Mouse (Mus musculus) megakaryocyte, embryonic 14.5 days (primary cell): ENCODE data around the gene Gm6034. TPM values are rescaled to one million over a fixed set of nuclear protein-coding genes. Genes with fewer than 3 reads are reported as not detected.
A peak's percentile ranks its signal among the peaks of the same experiment; 100 is the strongest.
"Not testable (repeated sequence)": the region's sequence is repeated elsewhere in the genome, so short reads cannot be mapped to it uniquely, and the experiment has no call there.

Experiments
- H3K27me3 ChIP-seq: replicated peaks from 2 replicates; pipeline ENCODE3; 2012; ENCODE audit warnings: inconsistent platforms
- H3K36me3 ChIP-seq: replicated peaks from 2 replicates; pipeline ENCODE3; 2012; ENCODE audit warnings: low read length, inconsistent platforms, mixed read lengths
- H3K4me1 ChIP-seq: 2 replicates; pipeline ENCODE4 v1.6.1; 2012; ENCODE audit warnings: inconsistent platforms
- H3K4me3 ChIP-seq: replicated peaks from 2 replicates; pipeline ENCODE3; 2012; ENCODE audit warnings: moderate library complexity, mild to moderate bottlenecking, inconsistent platforms
- H3K9me3 ChIP-seq: 2 replicates; pipeline ENCODE4 v1.6.1; 2012; ENCODE audit warnings: inconsistent platforms
- FLI1 ChIP-seq: IDR thresholded peaks from 2 replicates; pipeline ENCODE4 v1.6.1; 2012; ENCODE audit warnings: low read length, inconsistent platforms, mixed read lengths
- GATA1 ChIP-seq: IDR thresholded peaks from 3 replicates; pipeline ENCODE4 v1.6.1; 2012; ENCODE audit warnings: mixed read lengths, low read length, inconsistent platforms, borderline replicate concordance
- polyA plus RNA-seq: library from polyadenylated mRNA; stranded (reverse); fragments of >175 nt; gene quantifications from 2 replicates; pipeline ENCODE4 v1.2.3, GENCODE M21; 2012; ENCODE audit warnings: low replicate concordance; ENCODE audit not compliant: insufficient read depth

Gene Gm6034
- polyA plus RNA-seq, 1 experiment, result 0.25 TPM

- H3K4me3 ChIP-seq, H3K27me3 ChIP-seq, H3K9me3 ChIP-seq, H3K36me3 ChIP-seq: not testable (repeated sequence)
- peaks cover 16% of the 10 kb centered on the region for H3K4me1 ChIP-seq
Measured at GRCm38 (mm10) chr17:36034524-36034923, 8.2 kb upstream of the Gm6034 start.

- peaks cover 14% of the 10 kb centered on the region for H3K4me1 ChIP-seq
- H3K4me3 ChIP-seq, result peak overlapping the region; percentile 65
- H3K9me3 ChIP-seq, H3K36me3 ChIP-seq, H3K27me3 ChIP-seq: not testable (repeated sequence)
Measured at GRCm38 (mm10) chr17:36035010-36035638, 7.6 kb upstream of the Gm6034 start.

- not testable (repeated sequence) for H3K27me3 ChIP-seq, H3K36me3 ChIP-seq, H3K9me3 ChIP-seq, H3K4me1 ChIP-seq, H3K4me3 ChIP-seq
Measured at GRCm38 (mm10) chr17:36036126-36036525, 6.6 kb upstream of the Gm6034 start.

GRCm38 (mm10) chr17:36040604-36041003 is 2.2 kb upstream of the Gm6034 start:
- H3K4me3 ChIP-seq, H3K4me1 ChIP-seq, H3K27me3 ChIP-seq, H3K9me3 ChIP-seq, H3K36me3 ChIP-seq: not testable (repeated sequence)

GRCm38 (mm10) chr17:36042055-36042454 is 706 bp upstream of the Gm6034 start:
- H3K27me3 ChIP-seq, result not testable (repeated sequence)

GRCm38 (mm10) chr17:36043286-36043685 is 525 bp downstream of the Gm6034 start:
- Histone ChIP-seq H3K9me3 (no peaks in the 10 kb centered on the region), H3K36me3 (no peaks in the 10 kb centered on the region), H3K4me1 (peaks cover 8% of the 10 kb centered on the region), H3K4me3 (peak overlapping the region; percentile 90), H3K27me3 (no peaks in the 10 kb centered on the region)
- no peak for TF ChIP-seq FLI1
- TF ChIP-seq GATA1, result no peak

More at GRCm38 (mm10) chr17:36042055-36042454, 706 bp upstream of the Gm6034 start:
- H3K36me3 ChIP-seq, H3K4me1 ChIP-seq, H3K9me3 ChIP-seq: not testable (repeated sequence)
- H3K4me3 ChIP-seq, result peak overlapping the region; percentile 87

- H3K4me3 ChIP-seq, H3K9me3 ChIP-seq, H3K4me1 ChIP-seq, H3K36me3 ChIP-seq: not testable (repeated sequence)
- peaks cover 13% of the 10 kb centered on the region for H3K27me3 ChIP-seq
Measured at GRCm38 (mm10) chr17:36057927-36058326, 15.2 kb downstream of the Gm6034 start.

- not testable (repeated sequence) for H3K4me3 ChIP-seq, H3K4me1 ChIP-seq, H3K36me3 ChIP-seq, H3K9me3 ChIP-seq
- H3K27me3 ChIP-seq, result peaks cover 14% of the 10 kb centered on the region
Measured at GRCm38 (mm10) chr17:36058362-36058761, 15.6 kb downstream of the Gm6034 start, which contains the start of gene Gm11127. Gene Gm11127, minus strand, starts transcription at chr17:36058371.

- Histone ChIP-seq H3K36me3 (no peaks in the 10 kb centered on the region), H3K27me3 (peaks cover 17% of the 10 kb centered on the region), H3K9me3 (no peaks in the 10 kb centered on the region), H3K4me3 (no peak overlapping the region), H3K4me1 (no peaks in the 10 kb centered on the region)
- TF ChIP-seq GATA1 (no peak), FLI1 (no peak)
Measured at GRCm38 (mm10) chr17:36060829-36061228, 18.1 kb downstream of the Gm6034 start.

GRCm38 (mm10) chr17:36081901-36082300 is 39.1 kb downstream of the Gm6034 start:
- H3K36me3 ChIP-seq, H3K9me3 ChIP-seq, H3K4me3 ChIP-seq: not testable (repeated sequence)
- H3K4me1 ChIP-seq, result peaks cover 14% of the 10 kb centered on the region
- H3K27me3 ChIP-seq, result peaks cover 42% of the 10 kb centered on the region

- H3K36me3 ChIP-seq, H3K4me3 ChIP-seq, H3K9me3 ChIP-seq: not testable (repeated sequence)
- Histone ChIP-seq H3K4me1 (peaks cover 14% of the 10 kb centered on the region), H3K27me3 (peaks cover 44% of the 10 kb centered on the region)
Measured at GRCm38 (mm10) chr17:36082519-36083232, 39.9 kb downstream of the Gm6034 start.
